Mouse (Mus musculus) mouse embryonic stem cell (cell line): ENCODE data around the gene Plch2.

ENCODE experiments used
- in situ Hi-C, 2 experiments: fragments of 300-500 bp; cut with MboI; formaldehyde crosslinking; loops; 1 replicate in 1 of 2; 3 replicates in 1 of 2; pipeline ENCODE4 v1.14.3; 2019 to 2020; ENCODE audit warnings: low sequenced_read_pairs in 2 of 2, low pct_unique_long_range_greater_than_20kb in 1 of 2, mixed read lengths in 1 of 2; ENCODE audit not compliant: unreplicated experiment in 1 of 2

Plch2 gene

DNA sequence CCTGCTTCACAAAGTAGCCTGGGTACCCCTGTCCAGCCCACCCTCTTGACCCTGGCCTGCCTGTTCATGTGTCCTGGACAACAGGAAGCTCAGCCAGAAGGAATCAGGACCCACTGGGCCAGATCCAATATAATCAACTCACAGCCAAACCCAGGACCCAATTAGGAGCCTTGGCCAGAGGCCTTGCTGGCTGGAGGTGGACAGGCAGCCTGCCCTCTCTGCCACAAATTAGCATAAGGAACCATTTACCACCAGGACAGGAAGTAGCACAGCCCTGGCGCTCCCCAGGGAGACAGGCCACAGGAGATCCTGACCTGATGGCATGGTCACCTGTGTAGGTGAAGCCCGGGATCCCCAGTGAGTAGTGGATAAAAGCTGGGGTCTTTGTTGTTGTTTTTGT lies 44.5 kb downstream of the Plch2 start:
- in situ Hi-C loops = no loop called here

DNA sequence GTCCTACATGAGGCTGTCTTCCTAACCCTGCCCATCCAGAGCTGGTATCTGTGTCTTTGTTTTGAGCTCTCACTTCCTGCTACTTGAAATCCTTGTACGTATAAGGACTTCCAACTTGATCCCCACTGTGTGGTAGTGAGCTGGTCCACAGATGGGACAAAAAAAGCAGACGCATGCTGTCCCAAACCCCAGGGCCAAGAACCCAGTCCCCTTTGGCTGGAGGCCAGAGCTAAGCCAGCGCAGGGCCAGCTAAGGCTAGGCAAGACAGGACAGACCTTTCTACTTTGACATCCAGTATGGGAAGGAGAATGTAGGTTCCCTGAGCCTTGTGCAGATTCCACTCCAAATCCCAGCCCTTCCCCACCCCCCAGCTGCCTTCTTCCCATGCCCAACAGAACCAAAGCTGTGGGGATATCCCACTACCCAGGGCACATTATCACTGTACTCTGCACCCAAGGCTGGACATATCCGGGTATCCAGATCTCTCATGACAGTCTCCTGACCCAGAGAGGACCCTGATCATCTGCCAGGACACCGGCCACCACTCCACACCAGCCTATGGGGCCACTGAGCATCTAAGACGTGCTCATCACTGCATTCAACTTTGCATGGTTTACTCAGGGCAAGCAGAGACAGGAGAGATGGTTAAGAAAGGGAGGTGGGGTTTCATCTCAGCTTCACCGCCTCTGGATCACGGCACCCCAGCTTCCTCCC lies 45.1 kb downstream of the Plch2 start:
- in situ Hi-C loops = no loop called here

- in situ Hi-C loops = no loop called here
Measured at GRCm38 (mm10) chr4:155010870-155011269, 45.7 kb downstream of the Plch2 start.

DNA sequence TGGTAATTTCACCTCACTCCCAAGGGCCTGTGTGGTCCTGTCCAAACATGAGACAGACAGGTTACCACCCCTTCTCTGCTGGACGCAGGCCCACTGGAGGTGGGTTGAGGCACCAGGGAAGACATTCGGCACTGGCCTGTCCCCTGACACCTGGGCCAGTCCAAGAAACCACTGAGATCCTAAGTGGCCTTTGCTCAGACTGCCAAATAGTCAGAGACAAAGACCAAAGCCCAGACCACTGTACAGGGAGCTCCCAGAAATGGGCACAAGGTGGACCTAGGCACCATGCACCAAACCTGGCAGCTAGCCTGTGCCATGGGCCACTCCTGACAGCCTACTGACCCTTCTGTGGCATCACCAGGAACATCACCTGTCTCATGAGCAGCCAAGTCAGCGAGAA lies 47.4 kb downstream of the Plch2 start:
- in situ Hi-C loops = no loop called here

GRCm38 (mm10) chr4:155008075-155008474 lies 48.5 kb downstream of the Plch2 start:
- in situ Hi-C loops = no loop called here

DNA sequence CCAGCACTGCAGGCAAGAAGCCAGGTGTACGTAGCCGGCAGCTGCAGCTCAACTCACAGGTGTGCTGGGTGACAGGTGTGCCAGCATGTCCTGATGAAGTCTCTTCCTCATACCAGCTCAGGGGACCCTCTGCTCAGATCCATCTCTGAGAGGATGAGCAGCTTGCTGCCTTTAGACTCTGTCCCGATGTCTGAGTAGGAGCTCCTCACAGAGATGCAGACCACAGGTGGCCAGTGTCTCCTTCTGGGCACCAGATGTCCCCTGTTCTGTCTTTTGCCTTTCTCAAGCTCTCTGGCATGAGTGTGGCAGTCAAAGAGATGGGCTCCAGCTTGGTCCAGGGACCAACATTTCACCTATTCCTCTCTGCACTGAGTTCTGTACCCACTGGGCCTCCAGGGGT lies 48.9 kb downstream of the Plch2 start:
- in situ Hi-C loops = no loop called here

- in situ Hi-C loops = no loop called here
Measured at GRCm38 (mm10) chr4:155006296-155006695, 50.3 kb downstream of the Plch2 start.

GRCm38 (mm10) chr4:155005278-155005677 lies 51.3 kb downstream of the Plch2 start:
- in situ Hi-C loops = no loop called here

DNA sequence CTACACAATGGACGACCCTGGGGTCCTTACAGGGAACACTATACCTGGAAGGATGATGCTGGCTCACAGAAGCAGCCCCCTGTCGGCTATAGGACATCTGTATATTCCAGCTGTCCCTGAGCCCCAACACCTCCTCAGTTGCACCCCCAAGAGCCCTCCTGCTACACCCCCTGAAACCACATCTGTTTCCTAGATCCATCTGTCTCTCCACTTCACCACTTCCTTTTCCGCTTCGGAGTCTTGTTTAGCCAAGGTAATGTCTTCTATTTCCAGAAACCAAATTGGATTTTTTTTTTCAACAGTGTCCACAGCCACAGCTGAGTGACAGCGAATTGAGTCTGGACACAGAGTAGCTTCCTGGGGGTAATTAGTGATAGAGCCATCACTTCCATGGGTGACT lies 57.2 kb downstream of the Plch2 start:
- in situ Hi-C loops = loop anchor here in 1 of 2 experiments (10.0 kb wide), 1 partner anchor 45 kb away; no protein-coding TSS in a partner anchor

- in situ Hi-C loops = loop anchor here in 1 of 2 experiments (10.0 kb wide), 1 partner anchor 48 kb away; no protein-coding TSS in a partner anchor
Measured at GRCm38 (mm10) chr4:154996572-154997154, 59.9 kb downstream of the Plch2 start.

DNA sequence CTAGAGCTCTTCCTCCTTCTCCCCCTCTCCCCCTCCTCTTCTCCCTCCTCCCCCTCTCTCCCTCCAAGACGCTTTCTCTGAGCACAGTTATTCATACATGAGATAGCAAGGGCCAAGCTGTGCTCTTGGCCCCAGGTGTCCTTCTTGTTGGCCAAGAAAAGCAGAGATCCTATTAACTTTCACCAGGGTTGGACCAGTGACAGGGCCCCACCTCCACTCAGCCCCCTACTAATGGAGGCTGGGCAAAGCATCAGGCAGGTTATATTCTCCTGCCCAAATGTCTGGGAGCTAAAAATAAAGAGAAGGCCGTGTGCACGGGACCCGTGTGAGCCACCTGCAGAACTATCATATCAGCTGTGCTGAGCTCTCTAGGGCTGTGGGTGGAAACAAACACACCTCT lies 61.7 kb downstream of the Plch2 start:
- in situ Hi-C loops = loop anchor here in 1 of 2 experiments (10.0 kb wide), 1 partner anchor 50 kb away; no protein-coding TSS in a partner anchor

- in situ Hi-C loops = no loop called here
Measured at GRCm38 (mm10) chr4:154986750-154987149, 69.8 kb downstream of the Plch2 start.

GRCm38 (mm10) chr4:154986096-154986495 lies 70.5 kb downstream of the Plch2 start:
- in situ Hi-C loops = no loop called here

DNA sequence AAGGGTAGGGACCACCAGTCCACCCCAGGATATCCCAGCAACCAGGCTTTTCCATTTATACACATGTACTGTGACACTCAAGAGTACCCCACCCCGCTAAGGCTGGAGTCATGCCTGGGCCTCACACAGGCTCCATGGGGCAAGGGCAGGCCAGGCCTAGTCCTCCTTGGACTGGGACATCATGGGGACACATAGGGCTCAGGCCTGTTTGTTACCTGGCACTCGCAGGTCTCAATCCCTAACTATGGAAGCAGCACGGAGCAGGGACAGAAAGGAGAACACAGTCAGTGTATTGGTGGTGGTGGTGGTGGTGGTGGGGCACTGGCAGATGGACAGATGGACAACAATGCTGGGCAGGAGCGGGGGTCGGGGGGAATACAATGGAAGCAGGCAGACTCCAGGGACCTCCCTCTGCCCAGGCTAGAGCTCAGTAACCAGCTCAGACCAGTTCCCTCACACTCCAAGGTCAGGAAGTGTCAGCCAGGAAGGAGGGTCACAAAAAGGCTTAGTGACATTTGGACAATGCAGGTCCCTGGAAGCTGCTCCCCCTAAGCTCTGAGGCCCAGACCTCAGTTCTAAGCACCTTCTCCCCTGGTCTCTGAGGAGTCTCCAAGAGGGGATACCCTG lies 71.3 kb downstream of the Plch2 start:
- in situ Hi-C loops = no loop called here

- in situ Hi-C loops = no loop called here
Measured at GRCm38 (mm10) chr4:154983767-154984166, 72.8 kb downstream of the Plch2 start.

- in situ Hi-C loops = no loop called here
Measured at GRCm38 (mm10) chr4:154982247-154983120, 74.1 kb downstream of the Plch2 start.

DNA sequence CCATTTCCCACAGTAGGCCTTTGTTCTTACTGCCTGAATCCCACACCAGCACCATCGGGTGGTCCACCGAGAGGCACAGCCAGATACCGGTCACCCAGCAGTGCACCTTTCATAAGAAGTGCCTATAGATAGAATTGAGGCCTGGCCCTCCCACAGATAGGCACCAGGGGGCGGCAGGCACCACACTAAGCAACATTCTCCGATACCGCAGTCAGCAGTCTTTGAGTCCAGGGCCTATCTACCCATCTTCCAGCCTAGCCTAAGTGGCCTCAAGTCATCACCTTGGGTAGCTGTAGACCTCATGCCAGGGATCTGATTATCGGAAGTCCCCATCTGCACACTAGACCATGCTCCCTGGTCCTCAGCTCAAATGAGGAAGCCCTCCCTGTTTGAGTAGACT lies 75.1 kb downstream of the Plch2 start:
- in situ Hi-C loops = no loop called here

GRCm38 (mm10) chr4:154981076-154981475 lies 75.5 kb downstream of the Plch2 start:
- in situ Hi-C loops = no loop called here

DNA sequence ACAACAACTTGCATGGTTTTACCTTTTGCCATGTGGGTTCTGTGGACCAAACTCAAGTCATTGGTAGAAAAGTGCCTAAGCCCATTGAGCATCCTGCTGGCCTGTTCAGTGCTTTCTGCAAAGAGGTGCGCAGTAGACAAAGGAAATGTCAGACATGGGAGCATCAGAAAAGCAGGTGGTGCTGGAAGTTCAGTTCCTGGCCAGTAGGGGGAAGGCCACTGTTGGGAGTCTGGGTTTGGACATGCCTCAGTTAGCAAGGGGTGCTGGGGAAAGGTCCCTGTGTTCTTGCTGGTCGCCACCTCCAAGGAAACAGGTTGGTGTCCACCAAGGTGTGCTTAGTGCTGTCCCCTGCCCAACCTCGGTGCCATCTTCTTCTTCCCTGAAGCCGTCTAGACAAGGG lies 76.5 kb downstream of the Plch2 start:
- in situ Hi-C loops = no loop called here
